Mouse (Mus musculus) ES-E14 (cell line): ENCODE measurements around the gene Mrm2.

ENCODE experiments used
- CHD2 ChIP-seq: IDR thresholded peaks from 2 replicates; pipeline ENCODE4 v1.6.1; 2014; ENCODE audit warnings: mild to moderate bottlenecking, low read depth, low read length, inconsistent platforms
- HCFC1 ChIP-seq: IDR thresholded peaks from 2 replicates; pipeline ENCODE4 v1.6.1; 2012; ENCODE audit warnings: low read length, inconsistent platforms, borderline replicate concordance; ENCODE audit not compliant: insufficient read depth
- ZC3H11A ChIP-seq: IDR thresholded peaks from 2 replicates; pipeline ENCODE4 v1.6.1; 2012; ENCODE audit warnings: low read depth, mild to moderate bottlenecking, inconsistent platforms, low read length, borderline replicate concordance

DNA sequence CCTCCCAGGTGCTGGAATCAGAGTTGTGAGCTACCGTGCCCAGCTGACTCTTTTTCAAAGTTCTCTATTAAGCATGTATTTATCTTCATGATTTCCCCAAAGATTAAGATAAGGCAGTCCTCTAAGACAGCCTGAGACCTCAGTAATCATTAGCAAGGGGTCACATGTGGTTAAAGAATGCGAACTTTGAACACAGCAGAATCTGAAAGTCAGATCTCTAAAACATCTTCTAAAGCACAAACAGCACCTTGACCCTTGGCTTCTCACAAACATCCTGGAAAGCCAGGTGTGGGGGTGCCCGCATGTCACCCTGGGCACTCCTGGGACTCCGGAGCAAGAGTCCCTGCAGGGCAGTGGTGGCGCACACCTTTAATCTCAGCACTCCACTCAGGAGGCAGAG lies 32.7 kb upstream of the Mrm2 start:
- TF ChIP-seq HCFC1 (no peak), ZC3H11A (no peak), CHD2 (no peak)
